Mouse (Mus musculus) neural tube, embryonic 11.5 days (tissue): ENCODE measurements around the gene Ugt1a5. TPM values are rescaled to one million over a fixed set of nuclear protein-coding genes. Genes with fewer than 3 reads are reported as not detected.
"Not testable (repeated sequence)": the region's sequence is repeated elsewhere in the genome, so short reads cannot be mapped to it uniquely, and the experiment has no call there.

Source experiments
- ATAC-seq: fragments of 200-750 bp; cut with Nextera tagmentation; 2 replicates; pipeline ENCODE4 v1.8.0; 2017; ENCODE audit warnings: moderate number of reproducible peaks, mild to moderate bottlenecking, moderate TSS enrichment, moderate library complexity; ENCODE audit not compliant: insufficient read depth, low FRiP score, low TSS enrichment
- DNase-seq: peaks from one replicate; pipeline ENCODE4 v3.0.0-alpha.2; 2015; ENCODE audit warnings: low spot score
- H3K27ac ChIP-seq: fragments of 300-500 bp; sonication (generic); 2 replicates; pipeline ENCODE4 v1.5.1; 2014; ENCODE audit warnings: low read depth, mild to moderate bottlenecking, low read length
- H3K27me3 ChIP-seq: fragments of 300-500 bp; sonication (generic); 2 replicates; pipeline ENCODE4 v1.6.1; 2014; ENCODE audit warnings: mild to moderate bottlenecking, low read length, mixed read lengths; ENCODE audit not compliant: control insufficient read depth, insufficient read depth
- H3K36me3 ChIP-seq: fragments of 300-500 bp; sonication (generic); 2 replicates; pipeline ENCODE4 v1.6.1; 2014; ENCODE audit warnings: mild to moderate bottlenecking, low read length, moderate library complexity, mixed read lengths; ENCODE audit not compliant: control insufficient read depth, insufficient read depth
- H3K4me1 ChIP-seq: fragments of 300-500 bp; sonication (generic); 2 replicates; pipeline ENCODE4 v1.6.1; 2014; ENCODE audit warnings: low read length, mixed read lengths; ENCODE audit not compliant: control insufficient read depth, insufficient read depth
- H3K4me2 ChIP-seq: fragments of 300-500 bp; sonication (generic); 2 replicates; pipeline ENCODE4 v1.6.1; 2014; ENCODE audit warnings: low read depth, mild to moderate bottlenecking, moderate library complexity
- H3K4me3 ChIP-seq: fragments of 300-500 bp; sonication (generic); 2 replicates; pipeline ENCODE4 v1.5.1; 2014; ENCODE audit warnings: low read depth, low read length
- H3K9ac ChIP-seq: fragments of 300-500 bp; sonication (generic); 2 replicates; pipeline ENCODE4 v1.6.1; 2014; ENCODE audit warnings: mild to moderate bottlenecking, low read length
- H3K9me3 ChIP-seq: fragments of 300-500 bp; sonication (generic); 2 replicates; pipeline ENCODE4 v1.6.1; 2016; ENCODE audit warnings: low read length; ENCODE audit not compliant: control insufficient read depth
- WGBS: fragments of 180-500 bp; shearing (Covaris S2); extraction: QIAGEN DNeasy Blood & Tissue Kit; methylation state at CpG from one replicate; pipeline ENCODE4 v1.1.7; 2014; 5-methylcytosine and 5-hydroxymethylcytosine counted together
- polyA plus RNA-seq: library from polyadenylated mRNA; unstranded; fragments of >200 nt; fragmentation: Nextera tagmentation; extraction: Ambion mirVana; gene quantifications from 2 replicates; pipeline ENCODE4 v1.2.1, GENCODE M21; 2014

The Ugt1a5 gene
- polyA plus RNA-seq, 1 experiment from 2014 or later = not detected

DNA sequence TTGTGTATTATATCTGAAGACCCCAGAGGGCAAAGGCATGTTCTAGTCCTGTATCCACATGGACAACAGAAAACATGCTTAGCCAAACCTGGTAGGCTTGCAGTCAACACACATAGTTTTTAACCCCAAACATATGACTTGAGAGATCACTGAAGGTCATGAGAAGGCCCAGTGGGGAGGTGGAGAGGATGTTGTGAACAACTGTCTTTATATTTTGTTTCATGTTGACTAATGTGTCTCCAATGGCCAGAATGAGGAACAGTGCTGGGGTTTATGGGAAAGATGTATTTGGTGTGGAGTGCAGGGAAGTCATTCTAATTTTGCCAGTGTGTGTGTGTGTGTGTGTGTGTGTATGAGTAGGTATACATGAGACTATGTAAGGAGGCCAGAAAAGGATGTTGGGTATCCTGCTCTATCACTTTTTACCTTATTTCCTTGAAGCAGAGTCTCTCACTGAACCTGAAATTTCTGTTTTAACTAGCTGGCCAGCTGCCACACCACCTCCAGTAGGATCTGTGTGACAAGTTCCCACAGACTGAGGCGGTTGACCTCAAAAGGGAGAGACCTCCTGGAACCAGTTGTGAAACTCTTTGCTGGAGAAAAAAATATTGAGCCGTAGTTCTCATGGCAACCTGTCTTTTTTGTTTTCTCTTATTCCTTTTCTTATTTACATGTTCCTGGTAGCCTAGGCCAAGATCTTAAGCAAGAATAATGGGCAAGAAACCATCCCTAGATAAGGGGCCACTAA, 58.4 kb downstream of the Ugt1a5 start:
- H3K36me3 ChIP-seq = no peaks in the 10 kb centered on the region
- DNase-seq (no peak), ATAC-seq (no peak)
- H3K4me2 ChIP-seq = no peak overlapping the region
- H3K9me3 ChIP-seq = peaks cover 40% of the 10 kb centered on the region
- no peaks in the 10 kb centered on the region for H3K4me1 ChIP-seq
- WGBS = 72% methylated on average over 2 of the region's 2 CpGs
- H3K27ac ChIP-seq = no peak overlapping the region
- H3K27me3 ChIP-seq = no peaks in the 10 kb centered on the region
- no peak overlapping the region for H3K9ac ChIP-seq
- H3K4me3 ChIP-seq = no peak overlapping the region

DNA sequence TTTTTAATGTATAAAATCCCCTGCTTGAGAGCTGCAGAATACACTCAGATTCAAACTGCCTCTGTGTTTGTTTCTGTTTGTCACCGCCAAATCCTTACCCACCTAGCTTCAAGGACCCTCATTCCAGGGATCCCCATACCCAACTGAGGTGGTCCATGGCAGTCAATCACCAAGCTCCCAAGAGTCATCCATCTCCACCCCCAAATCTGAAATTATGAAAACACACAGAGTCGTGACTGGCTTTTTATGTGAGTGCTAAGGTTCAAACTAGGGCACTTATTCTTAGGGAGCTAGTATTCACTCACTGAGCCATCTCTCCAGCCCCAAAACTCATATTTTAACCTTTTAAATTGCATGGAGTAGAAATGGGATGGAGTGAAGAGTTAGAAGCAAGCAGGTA, 59.5 kb downstream of the Ugt1a5 start:
- ATAC-seq = not testable (repeated sequence)

DNA sequence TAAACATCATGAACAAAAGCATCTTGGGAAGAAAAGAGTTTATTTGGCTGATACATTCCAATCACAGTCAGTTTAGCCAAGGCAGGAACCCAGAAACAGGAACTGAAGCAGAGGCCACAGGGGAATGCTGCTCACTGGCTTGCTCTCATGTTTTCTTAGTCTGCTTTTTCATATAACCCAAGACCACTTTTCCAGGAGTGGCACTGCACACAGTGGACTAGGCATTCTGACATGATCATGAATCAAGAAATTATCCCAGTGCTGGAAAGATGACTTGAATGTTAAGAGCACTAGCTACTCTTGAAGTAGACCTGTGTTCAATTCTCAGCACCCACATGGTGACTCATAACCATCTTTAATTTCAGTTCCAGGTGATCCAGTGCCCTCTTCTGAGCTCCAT, 59.9 kb downstream of the Ugt1a5 start:
- H3K4me2 ChIP-seq = no peak overlapping the region
- H3K4me1 ChIP-seq = no peaks in the 10 kb centered on the region
- no peak overlapping the region for H3K9ac ChIP-seq
- no peaks in the 10 kb centered on the region for H3K36me3 ChIP-seq
- H3K27me3 ChIP-seq = no peaks in the 10 kb centered on the region
- H3K27ac ChIP-seq = no peak overlapping the region
- no peak for DNase-seq
- ATAC-seq = no peak
- peaks cover 55% of the 10 kb centered on the region for H3K9me3 ChIP-seq
- no peak overlapping the region for H3K4me3 ChIP-seq

More for the DNA sequence above, 59.5 kb downstream of the Ugt1a5 start:
- peaks cover 51% of the 10 kb centered on the region for H3K9me3 ChIP-seq
- not testable (repeated sequence) for DNase-seq, H3K4me3 ChIP-seq, H3K27ac ChIP-seq, H3K9ac ChIP-seq, H3K36me3 ChIP-seq, H3K4me1 ChIP-seq, H3K4me2 ChIP-seq, H3K27me3 ChIP-seq
- WGBS = 49% methylated on average over 2 of the region's 2 CpGs

DNA sequence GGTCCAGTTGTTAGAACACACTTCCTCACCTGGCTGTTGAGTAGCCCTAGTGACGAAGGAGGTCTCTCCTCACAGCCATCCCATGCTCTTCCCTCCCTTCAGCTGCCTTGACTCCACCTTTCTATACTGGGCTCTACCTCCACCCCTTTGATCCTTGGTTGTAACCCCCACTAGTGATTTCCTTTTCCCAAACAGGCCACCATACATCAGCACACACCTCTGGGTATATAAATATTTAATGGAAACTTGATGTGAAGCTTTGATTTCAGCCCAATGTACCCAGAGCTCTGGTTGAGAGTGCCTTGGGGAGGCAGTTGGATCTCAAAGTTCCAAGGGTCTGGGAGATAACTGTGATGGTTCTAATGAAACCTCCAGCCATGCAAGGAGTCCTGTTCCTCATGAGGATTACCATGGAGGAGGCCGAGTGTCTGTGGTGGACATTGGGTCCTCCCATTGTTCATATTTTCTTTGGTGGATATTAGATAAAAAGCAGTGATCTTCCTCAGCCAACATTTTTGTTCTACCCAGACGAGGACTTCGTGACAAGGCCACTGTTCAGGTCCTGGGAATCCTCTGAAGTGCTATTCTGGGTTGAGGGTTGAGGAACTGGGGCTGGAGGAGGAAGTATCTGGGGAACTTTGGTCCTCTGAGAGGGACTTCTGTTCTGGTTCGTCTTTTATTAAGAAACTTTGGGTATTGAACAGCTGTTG, 61.0 kb downstream of the Ugt1a5 start, which contains the start of gene Mroh2a:
TSS of gene Mroh2a (plus strand) at position 317 of the 710 bp plus-strand sequence.
- H3K27me3 ChIP-seq = no peaks in the 10 kb centered on the region
- H3K36me3 ChIP-seq = no peaks in the 10 kb centered on the region
- ATAC-seq (no peak), DNase-seq (no peak)
- no peak within 1 kb of the TSS for H3K9ac ChIP-seq
- no peak within 1 kb of the TSS for H3K4me2 ChIP-seq
- WGBS = 59% methylated on average over 5 of the region's 5 CpGs
- H3K4me3 ChIP-seq = no peak within 1 kb of the TSS
- H3K4me1 ChIP-seq = no peaks in the 10 kb centered on the region
- no peak within 1 kb of the TSS for H3K27ac ChIP-seq
- H3K9me3 ChIP-seq = peaks cover 66% of the 10 kb centered on the region

DNA sequence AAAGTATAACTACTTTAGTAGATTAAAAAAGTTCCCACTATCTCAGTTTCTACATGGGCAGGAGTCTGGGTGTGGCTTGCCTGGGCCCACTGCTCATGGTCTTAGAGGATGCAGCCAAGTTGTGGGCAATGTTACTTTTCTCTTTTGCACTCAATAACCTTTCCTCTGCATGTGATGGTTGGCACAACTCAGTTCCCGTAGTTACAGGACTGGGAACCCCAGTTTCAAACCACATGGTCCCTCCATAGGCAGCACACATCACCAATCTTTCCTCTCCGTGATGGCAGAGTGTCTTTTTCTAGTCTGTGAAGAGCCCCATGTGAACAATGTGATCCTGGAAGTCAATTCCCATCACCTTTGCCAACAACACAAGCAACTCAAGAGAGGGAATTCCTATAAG, 61.7 kb downstream of the Ugt1a5 start:
- H3K4me1 ChIP-seq = no peaks in the 10 kb centered on the region
- no peak overlapping the region for H3K4me2 ChIP-seq
- H3K27me3 ChIP-seq = no peaks in the 10 kb centered on the region
- peaks cover 69% of the 10 kb centered on the region for H3K9me3 ChIP-seq
- H3K36me3 ChIP-seq = no peaks in the 10 kb centered on the region
- H3K27ac ChIP-seq = no peak overlapping the region
- 59% methylated on average over 2 of the region's 2 CpGs for WGBS
- no peak overlapping the region for H3K4me3 ChIP-seq
- DNase-seq (no peak), ATAC-seq (no peak)
- H3K9ac ChIP-seq = no peak overlapping the region

DNA sequence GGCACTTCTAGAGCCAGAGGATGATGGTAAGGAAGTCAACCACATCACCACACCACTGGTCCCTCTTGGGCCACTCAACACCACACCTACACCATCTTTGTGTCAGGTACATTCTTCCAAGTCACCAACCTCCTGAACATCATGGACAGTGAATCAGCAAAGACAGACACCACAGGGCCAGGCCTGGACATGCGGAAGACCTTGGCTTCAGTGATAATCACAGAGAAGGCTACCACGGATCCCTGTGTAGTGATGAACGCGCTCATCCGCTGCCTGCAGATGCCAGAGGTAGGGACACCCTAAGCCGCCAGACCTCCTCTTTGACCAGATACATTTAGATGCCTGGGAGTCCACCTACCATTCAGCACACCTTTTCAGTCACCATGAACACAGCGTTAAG, 62.3 kb downstream of the Ugt1a5 start:
- no peak overlapping the region for H3K4me3 ChIP-seq
- H3K9ac ChIP-seq = no peak overlapping the region
- H3K27ac ChIP-seq = no peak overlapping the region
- no peaks in the 10 kb centered on the region for H3K27me3 ChIP-seq
- WGBS = 70% methylated on average over 7 of the region's 7 CpGs
- no peak overlapping the region for H3K4me2 ChIP-seq
- ATAC-seq = no peak
- H3K36me3 ChIP-seq = no peaks in the 10 kb centered on the region
- no peaks in the 10 kb centered on the region for H3K4me1 ChIP-seq
- H3K9me3 ChIP-seq = peaks cover 75% of the 10 kb centered on the region
- DNase-seq = no peak

DNA sequence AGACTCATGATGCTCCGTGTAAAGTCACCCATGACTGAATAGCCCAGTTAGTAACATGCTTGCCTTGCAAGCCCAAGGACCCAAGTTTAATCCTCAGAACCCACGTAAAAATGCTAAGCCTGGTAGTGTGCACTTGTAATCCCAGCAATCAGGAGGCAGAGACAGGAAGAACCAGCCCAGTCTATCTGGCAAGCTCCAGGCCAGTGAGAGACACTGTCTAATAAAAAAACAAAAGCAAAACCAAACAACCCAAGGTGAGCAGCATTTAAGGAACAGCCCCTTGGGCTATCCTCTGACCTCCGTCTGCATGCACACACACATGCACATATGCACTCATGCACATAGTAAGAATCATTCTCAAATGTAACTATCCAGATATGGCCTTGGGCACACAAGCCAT, 63.8 kb downstream of the Ugt1a5 start:
- Histone ChIP-seq H3K4me3 (no peak overlapping the region), H3K27ac (no peak overlapping the region), H3K4me2 (no peak overlapping the region), H3K36me3 (no peaks in the 10 kb centered on the region), H3K9me3 (peaks cover 90% of the 10 kb centered on the region), H3K9ac (no peak overlapping the region), H3K27me3 (no peaks in the 10 kb centered on the region), H3K4me1 (no peaks in the 10 kb centered on the region)
- 85% methylated on average over 3 of the region's 3 CpGs for WGBS
- ATAC-seq = no peak
- no peak for DNase-seq

DNA sequence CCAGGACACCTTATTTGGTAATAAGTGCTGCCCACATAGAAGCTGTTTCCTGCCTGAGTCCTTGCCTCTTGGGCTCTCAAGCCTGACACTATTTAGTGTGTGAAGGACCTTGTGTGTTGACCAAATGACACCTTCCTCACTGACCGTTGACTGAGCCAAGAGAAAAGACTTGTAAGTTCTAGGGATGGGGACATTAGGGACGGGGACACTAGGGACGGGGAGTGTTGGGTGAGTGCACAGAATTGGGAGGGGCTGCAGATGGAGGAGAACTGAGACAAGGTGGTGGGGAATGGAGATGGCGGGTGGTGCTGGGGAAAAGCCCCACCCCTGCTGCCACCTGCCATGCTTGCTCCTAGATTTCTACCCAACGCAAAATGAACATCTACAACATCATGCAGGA, 64.2 kb downstream of the Ugt1a5 start:
- H3K9me3 ChIP-seq = peaks cover 94% of the 10 kb centered on the region
- no peak overlapping the region for H3K27ac ChIP-seq
- H3K4me1 ChIP-seq = no peaks in the 10 kb centered on the region
- no peak overlapping the region for H3K4me3 ChIP-seq
- WGBS = 84% methylated on average over 5 of the region's 5 CpGs
- H3K9ac ChIP-seq = no peak overlapping the region
- no peaks in the 10 kb centered on the region for H3K27me3 ChIP-seq
- ATAC-seq (no peak; the same call in 1 of the 2 replicates), DNase-seq (no peak)
- H3K4me2 ChIP-seq = no peak overlapping the region
- H3K36me3 ChIP-seq = no peaks in the 10 kb centered on the region

DNA sequence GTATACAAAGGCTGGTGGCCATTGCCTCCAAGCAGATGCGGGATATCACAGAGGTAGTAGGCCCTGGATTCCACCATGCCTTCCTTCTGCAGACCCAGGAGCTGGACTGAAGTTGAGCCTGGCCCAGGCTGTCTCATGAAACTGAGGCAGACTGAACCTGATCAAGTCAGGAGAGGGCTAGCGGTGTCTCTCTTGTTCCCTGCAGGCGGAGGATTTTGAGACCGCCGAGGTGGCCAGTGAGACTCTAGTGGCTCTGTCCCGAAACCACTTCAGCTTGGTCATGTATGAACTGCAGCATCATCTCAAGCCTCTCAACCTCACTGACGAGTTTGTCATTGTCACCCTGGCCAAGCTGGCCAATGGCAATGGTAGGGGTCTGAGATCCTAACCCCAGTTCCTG, 64.6 kb downstream of the Ugt1a5 start:
- 71% methylated on average over 7 of the region's 7 CpGs for WGBS

More for the DNA sequence above, 64.6 kb downstream of the Ugt1a5 start:
- Histone ChIP-seq H3K4me2 (no peak overlapping the region), H3K27me3 (no peaks in the 10 kb centered on the region), H3K9me3 (peaks cover 96% of the 10 kb centered on the region), H3K4me1 (no peaks in the 10 kb centered on the region), H3K27ac (no peak overlapping the region), H3K9ac (no peak overlapping the region), H3K36me3 (no peaks in the 10 kb centered on the region), H3K4me3 (no peak overlapping the region)
- ATAC-seq (no peak), DNase-seq (no peak)
